Mouse (Mus musculus) T-helper 17 cell (primary cell): Measurements from ENCODE around the gene Fam120c.

Experiments
- in situ Hi-C, 2 experiments: fragments of 300-600 bp; cut with MboI, MseI; formaldehyde crosslinking; loops; 1 replicate in 1 of 2; 2 replicates in 1 of 2; pipeline ENCODE4 v1.15.1; 2025; ENCODE audit warnings: high pct_unique_total_duplicates in 2 of 2

Fam120c gene

GRCm38 (mm10) chrX:151520458-151521322 lies 176.7 kb downstream of the Fam120c start, which contains the start of gene Phf8:
Gene Phf8 (plus strand): TSS chrX:151520672.
- in situ Hi-C loops, result no loop called here
